Mouse (Mus musculus) lung, postnatal 36 days (tissue): Measurements from ENCODE around the gene BC030867.
"Not testable (repeated sequence)": the region's sequence is repeated elsewhere in the genome, so short reads cannot be mapped to it uniquely, and the experiment has no call there.

Experiments
- DNase-seq: peaks from one replicate; pipeline ENCODE4 v3.0.0; 2022; ENCODE audit warnings: mixed read lengths

Gene BC030867

GRCm38 (mm10) chr11:102258095-102258494 lies 9.4 kb downstream of the BC030867 start:
- DNase-seq, result no peak

GRCm38 (mm10) chr11:102258521-102258920 lies 9.8 kb downstream of the BC030867 start:
- no peak for DNase-seq

DNA sequence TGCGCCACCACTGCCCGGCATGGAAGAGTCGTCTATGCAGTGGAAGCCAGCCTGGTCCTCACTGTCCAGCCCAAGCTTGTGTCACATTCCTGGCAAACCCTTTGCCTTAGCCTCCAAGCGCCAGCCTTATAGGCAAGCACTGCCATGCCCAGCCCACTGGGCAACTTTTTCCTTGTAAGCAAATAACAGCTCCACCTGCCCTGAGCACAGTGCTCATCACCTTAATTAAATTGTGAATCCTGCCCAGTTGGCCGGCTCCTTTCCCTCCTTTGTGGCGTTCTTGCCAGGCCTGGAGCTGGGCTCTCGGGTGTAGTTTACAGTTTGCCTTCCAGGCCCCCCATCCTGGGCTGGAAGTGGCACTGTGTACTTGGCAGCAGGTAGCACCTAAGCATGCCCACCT lies 14.5 kb downstream of the BC030867 start:
- no peak for DNase-seq

DNA sequence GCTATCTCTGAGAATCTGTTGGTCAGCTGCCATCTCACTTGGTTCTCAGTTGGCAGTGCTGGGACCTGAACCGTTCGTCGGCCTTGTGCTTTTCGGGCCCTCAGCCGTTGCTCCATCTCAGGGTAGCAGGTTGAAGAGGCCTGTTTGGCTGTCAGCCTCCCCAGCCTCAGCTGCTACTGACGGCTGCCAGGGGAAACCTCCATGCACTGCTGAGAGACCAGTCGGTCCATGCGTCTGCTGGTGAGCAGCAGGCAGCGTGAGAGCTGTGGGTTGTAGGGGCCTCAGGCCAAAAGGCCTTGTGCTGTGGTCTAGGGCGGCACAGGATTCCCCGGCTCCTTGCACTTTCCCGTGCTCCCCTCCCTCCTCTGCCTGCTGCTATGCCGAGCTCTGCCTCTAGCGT lies 17.1 kb downstream of the BC030867 start:
- no peak for DNase-seq

DNA sequence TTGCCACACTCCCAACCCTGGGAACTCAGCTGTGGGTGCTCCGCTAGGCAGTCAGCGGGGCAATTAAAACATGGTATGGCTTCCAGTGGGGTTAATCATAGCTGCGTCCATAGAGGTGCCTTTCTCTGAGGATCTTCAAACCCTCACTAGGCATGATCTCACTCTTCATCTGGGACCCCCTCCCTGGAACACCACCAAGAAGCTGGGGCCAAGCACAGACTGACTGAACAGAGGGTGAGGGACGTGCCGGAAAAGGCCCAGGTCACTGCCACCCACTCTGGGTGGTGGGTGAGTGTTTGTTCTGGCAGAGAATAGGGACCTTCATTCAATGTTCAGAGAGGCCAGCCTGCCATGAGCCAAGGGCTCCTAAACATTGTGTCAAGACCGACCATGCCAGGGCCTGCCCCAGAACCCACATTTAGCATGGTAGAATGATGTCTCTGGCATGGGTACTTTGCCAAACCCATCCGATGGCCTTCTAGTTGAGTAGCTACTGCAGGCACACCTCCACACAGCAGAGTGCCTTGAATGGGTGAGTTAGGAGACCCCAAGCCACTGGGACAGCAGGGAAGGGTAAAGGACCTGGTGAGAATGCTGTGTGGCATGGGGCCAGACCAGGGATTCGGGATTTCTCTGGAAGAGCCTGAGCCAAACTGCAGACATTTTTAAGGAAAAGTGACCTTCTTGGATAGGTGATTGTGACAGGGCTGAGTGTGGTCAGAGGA lies 18.1 kb downstream of the BC030867 start:
- DNase-seq, result no peak

GRCm38 (mm10) chr11:102267480-102267879 lies 18.8 kb downstream of the BC030867 start:
- peak; percentile 85 for DNase-seq

GRCm38 (mm10) chr11:102268520-102269244 lies 20.0 kb downstream of the BC030867 start, which contains the start of gene Asb16:
Gene Asb16, plus strand, starts transcription at chr11:102268743.
- DNase-seq, result no peak

GRCm38 (mm10) chr11:102276411-102276915 lies 27.8 kb downstream of the BC030867 start:
- DNase-seq, result no peak

DNA sequence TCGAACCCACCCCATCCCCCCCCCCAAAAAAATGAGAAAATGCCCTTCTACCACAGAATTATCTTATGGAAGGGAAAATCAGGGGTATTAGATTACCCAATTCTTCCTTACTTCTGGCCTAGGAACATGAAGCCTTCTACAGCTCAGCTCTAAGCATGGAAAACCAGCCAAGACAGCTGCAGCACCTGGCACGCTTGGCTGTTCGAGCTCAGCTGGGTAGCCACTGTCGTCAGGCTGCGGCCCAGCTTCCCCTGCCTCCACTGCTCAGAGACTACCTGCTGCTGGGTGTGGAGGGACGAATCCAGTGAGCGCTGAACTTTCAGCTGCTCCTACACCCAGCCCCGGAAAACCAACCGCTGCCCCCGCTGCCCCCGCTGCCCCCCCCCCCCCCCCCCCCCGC lies 29.1 kb downstream of the BC030867 start:
- DNase-seq, result no peak

- DNase-seq, result no peak
Observed at GRCm38 (mm10) chr11:102279595-102279994, 30.9 kb downstream of the BC030867 start.

GRCm38 (mm10) chr11:102280267-102280666 lies 31.6 kb downstream of the BC030867 start:
- not testable (repeated sequence) for DNase-seq

DNA sequence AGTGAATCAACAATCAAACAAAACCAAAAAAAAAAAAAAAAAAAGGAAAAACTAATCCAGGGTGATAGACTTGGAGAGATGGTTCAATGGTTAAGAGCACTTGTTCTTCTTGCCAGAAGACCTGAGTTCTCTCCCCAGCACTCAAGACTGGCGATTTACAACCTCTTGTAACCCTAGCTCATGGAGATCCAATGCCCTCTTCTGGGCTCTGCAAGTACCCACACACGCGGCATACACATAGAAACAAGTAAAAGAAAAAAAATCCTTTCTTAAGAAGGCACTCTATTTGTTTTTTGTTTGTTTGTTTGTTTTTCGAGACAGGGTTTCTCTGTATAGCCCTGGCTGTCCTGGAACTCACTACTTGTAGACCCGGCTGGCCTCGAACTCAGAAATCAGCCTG lies 35.2 kb downstream of the BC030867 start:
- no peak for DNase-seq

- peak; percentile 99 for DNase-seq
Observed at GRCm38 (mm10) chr11:102284501-102285094, 35.9 kb downstream of the BC030867 start, which contains the start of gene Tmub2. Gene Tmub2, plus strand, starts transcription at chr11:102284931.

- DNase-seq, result no peak
Observed at GRCm38 (mm10) chr11:102285095-102285834, 36.6 kb downstream of the BC030867 start.

DNA sequence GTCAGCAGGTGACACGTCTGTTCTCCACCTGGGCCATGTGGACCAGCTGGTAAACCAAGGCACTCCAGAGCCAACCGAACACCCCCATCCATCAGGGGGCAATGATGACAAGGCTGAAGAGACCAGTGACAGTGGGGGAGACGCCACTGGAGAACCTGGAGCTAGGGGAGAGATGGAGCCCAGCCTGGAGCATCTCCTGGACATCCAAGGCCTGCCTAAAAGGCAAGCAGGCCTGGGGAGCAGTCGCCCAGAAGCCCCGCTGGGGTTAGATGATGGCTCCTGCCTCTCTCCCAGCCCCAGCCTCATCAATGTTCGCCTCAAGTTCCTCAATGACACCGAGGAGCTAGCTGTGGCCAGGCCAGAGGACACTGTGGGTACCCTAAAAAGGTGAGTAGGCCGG lies 38.8 kb downstream of the BC030867 start:
- DNase-seq, result no peak

GRCm38 (mm10) chr11:102288027-102288804 lies 39.5 kb downstream of the BC030867 start:
- no peak for DNase-seq

- no peak for DNase-seq
Observed at GRCm38 (mm10) chr11:102288913-102289312, 40.2 kb downstream of the BC030867 start.

- no peak for DNase-seq
Observed at GRCm38 (mm10) chr11:102289511-102290100, 40.9 kb downstream of the BC030867 start.

GRCm38 (mm10) chr11:102290141-102290540 lies 41.5 kb downstream of the BC030867 start:
- DNase-seq, result no peak

GRCm38 (mm10) chr11:102291051-102291535 lies 42.4 kb downstream of the BC030867 start:
- DNase-seq, result no peak

GRCm38 (mm10) chr11:102293971-102294370 lies 45.3 kb downstream of the BC030867 start:
- no peak for DNase-seq
